Mouse (Mus musculus) G1E (cell line): Measurements from ENCODE around the gene Ppp1r18.

Experiments used
- CTCF ChIP-seq: IDR thresholded peaks from 2 replicates; pipeline ENCODE4 v1.5.1; 2012; ENCODE audit warnings: low read depth, low read length, inconsistent platforms, mixed read lengths
- GATA1 ChIP-seq: IDR thresholded peaks from 2 replicates; pipeline ENCODE4 v1.6.1; 2012; ENCODE audit warnings: borderline replicate concordance, low read length, inconsistent platforms, mixed read lengths
- POLR2AphosphoS5 ChIP-seq: IDR thresholded peaks from 2 replicates; pipeline ENCODE4 v1.6.1; 2012; ENCODE audit warnings: low read depth, low read length, inconsistent platforms; ENCODE audit not compliant: insufficient replicate concordance
- TAL1 ChIP-seq: conservative IDR thresholded peaks from 2 replicates; pipeline ENCODE4 v1.6.1; 2012; ENCODE audit warnings: low read depth, low read length, inconsistent platforms, mixed read lengths

- no peak for TF ChIP-seq TAL1
- TF ChIP-seq CTCF: no peak
- no peak for TF ChIP-seq POLR2AphosphoS5
- no peak for TF ChIP-seq GATA1
These were observed 49.6 kb downstream of the Ppp1r18 start for GRCm38 (mm10) chr17:35914975-35915374.
